14 mouse cellular contexts compared by ENCODE assay signal in the genomic region with DNA sequence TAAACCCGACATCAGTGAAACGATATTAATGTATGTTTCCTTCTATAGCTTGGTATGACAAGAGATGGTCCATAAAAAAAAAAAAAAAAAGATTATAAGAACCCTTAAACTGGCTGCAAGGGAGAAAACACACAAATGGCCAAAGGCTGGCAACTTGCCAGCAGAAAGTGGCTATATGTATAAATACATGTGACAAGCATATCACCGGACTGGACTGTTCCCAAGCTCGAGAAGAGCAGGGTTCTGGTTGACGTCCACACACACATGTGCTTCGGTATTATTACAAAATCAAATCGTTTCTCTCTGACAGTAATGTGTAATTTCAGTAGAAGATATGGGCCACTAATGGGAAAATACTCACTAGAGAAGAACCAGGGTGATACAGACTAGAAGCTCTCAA.
"Had no signal": no experiment of that assay in that cellular context is flagged by ENCODE, and none has a peak within 500 bp of the region (broad histone marks: within the 10 kb centered on the region; RNA-seq: fewer than 3 reads in every experiment).

No protein-coding gene starts in this region.

- H3K4me2 ChIP-seq: limb, embryonic 15.5 days; liver, embryonic 12.5 days; lung, embryonic 15.5 days; neural tube, embryonic 15.5 days had no signal

- H3K4me3 ChIP-seq: limb, embryonic 15.5 days; liver, embryonic 12.5 days; lung, embryonic 15.5 days; midbrain, embryonic 10.5 days; myocyte; neural tube, embryonic 15.5 days had no signal

- H3K9me3 ChIP-seq: limb, embryonic 15.5 days; liver, embryonic 12.5 days; lung, embryonic 15.5 days; midbrain, embryonic 10.5 days; neural tube, embryonic 15.5 days had no signal

- H3K27ac ChIP-seq: limb, embryonic 15.5 days; liver, embryonic 12.5 days; lung, embryonic 15.5 days; midbrain, embryonic 10.5 days; neural tube, embryonic 15.5 days had no signal

- H3K27me3 ChIP-seq: limb, embryonic 15.5 days; liver, embryonic 12.5 days; lung, embryonic 15.5 days; neural tube, embryonic 15.5 days had no signal

- DNase-seq: kidney, adult 8-10 months; layer of hippocampus, adult 9-11 months; layer of hippocampus, postnatal 36 days; lung, postnatal 4 days; spleen, adult 18-20 months; thymus, adult 18-20 months; thymus, postnatal 14 days had no signal

- ATAC-seq: intestine, postnatal 0 days; liver, embryonic 12.5 days had no signal

- H3K4me1 ChIP-seq: liver, embryonic 12.5 days; midbrain, embryonic 10.5 days had no signal

- H3K36me3 ChIP-seq: limb, embryonic 15.5 days; liver, embryonic 12.5 days; lung, embryonic 15.5 days; midbrain, embryonic 10.5 days; neural tube, embryonic 15.5 days had no signal

- H3K9ac ChIP-seq: limb, embryonic 15.5 days; liver, embryonic 12.5 days; lung, embryonic 15.5 days; neural tube, embryonic 15.5 days had no signal
